Mouse (Mus musculus) spleen, postnatal 36 days (tissue): ENCODE data around the gene Zfy1.
"Not testable (repeated sequence)": the region's sequence is repeated elsewhere in the genome, so short reads cannot be mapped to it uniquely, and the experiment has no call there.

Experiments used
- DNase-seq, 2 experiments: peaks; one replicate each; pipeline ENCODE4 v3.0.0; 2022; ENCODE audit warnings: low spot score in 2 of 2, mixed read lengths in 1 of 2

Zfy1 gene

DNA sequence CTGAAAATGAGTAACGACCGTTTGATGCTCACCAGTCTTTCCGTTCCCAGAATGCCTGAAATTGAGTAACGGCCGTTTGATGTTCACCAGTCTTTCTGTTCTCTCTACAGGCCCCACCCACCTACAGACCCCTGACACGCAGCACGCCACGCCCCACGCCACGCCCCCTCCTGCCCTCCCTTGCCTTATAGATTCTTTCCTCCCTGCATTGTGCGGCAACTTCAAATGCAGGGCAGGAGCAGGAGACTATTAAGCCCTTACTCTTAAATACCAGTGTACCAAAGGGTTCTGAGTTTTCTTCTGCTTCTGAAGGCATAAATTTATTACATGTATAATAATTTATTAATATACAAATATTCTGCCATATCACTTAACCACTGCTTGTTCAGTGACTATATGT lies at the start of gene Zfy1:
Zfy1 (minus strand) TSS at position 101 of the 400 bp plus-strand sequence.
- not testable (repeated sequence) for DNase-seq

DNA sequence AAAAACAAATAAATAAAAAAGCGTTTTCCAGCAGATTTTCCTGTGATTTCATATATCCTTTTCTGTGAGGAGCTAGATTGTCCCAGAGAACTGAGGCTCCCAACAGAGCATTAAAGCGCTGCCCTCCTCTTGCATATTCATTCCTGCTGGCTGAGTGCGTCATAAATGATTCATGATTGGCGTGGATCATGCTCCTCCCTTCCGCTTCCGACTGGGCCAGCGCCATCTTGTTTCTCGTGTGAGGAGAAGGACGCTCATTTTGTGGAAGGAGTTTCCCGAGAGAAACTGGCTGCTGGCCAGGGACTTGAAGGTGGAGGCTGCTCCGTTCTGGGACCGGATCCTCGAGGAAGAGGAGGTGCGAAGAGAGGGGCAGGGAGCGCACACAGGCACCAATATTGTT lies 21.2 kb upstream of the Zfy1 start, which contains the start of gene Uba1y:
Uba1y (plus strand) TSS at position 254 of the 400 bp plus-strand sequence.
- DNase-seq: no peak

DNA sequence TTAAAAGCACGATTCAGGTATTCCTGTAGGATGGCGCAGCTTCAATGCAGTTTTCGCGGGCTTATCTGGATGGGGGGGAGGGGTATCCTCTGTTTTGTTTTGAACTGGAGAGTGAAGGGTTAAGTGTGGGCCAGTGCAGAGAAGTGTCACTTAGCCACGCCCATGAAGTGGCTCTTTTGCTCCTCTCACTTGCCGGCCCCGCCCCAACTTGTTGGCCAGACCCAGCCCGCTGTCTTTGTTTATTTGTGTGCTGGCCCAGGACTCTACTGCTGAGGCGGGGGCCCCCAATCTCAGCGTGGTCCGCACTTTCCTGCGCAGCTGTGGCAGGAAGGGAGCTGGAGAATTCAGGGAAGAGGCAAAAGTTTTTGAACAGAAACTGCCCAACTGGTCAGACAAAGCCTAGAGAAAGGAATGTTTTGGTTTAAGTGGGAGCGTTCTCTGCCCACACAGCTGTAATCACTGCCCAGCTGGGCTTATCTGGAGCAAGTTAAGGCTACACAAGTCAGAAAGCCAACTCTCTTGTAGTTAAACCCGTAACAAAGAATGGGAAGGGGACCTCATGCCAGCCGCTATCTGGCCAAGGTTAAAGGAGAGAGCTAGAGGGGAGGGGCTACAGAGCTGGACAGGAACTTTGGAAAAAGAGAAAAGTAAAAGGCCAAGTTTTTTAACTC lies 11.9 kb upstream of the Zfy1 start:
- DNase-seq: no peak
